Mouse (Mus musculus) ES-E14 (cell line): Measurements from ENCODE around the gene Tfrc. TPM values are rescaled to one million over a fixed set of nuclear protein-coding genes. Genes with fewer than 3 reads are reported as not detected.

Source experiments
- DNase-seq: peaks from one replicate; pipeline ENCODE4 v3.0.0-alpha.2; 2013; ENCODE audit warnings: low read depth, low spot score
- H3K27ac ChIP-seq: 2 replicates; pipeline ENCODE4 v1.5.1; 2012; ENCODE audit warnings: low read depth, mild to moderate bottlenecking, low read length, moderate library complexity, mixed read lengths; ENCODE audit not compliant: poor library complexity, insufficient read depth, severe bottlenecking
- H3K36me3 ChIP-seq: 2 replicates; pipeline ENCODE4 v1.6.1; 2012; ENCODE audit warnings: mild to moderate bottlenecking, low read length, moderate library complexity, mixed read lengths; ENCODE audit not compliant: control insufficient read depth, poor library complexity, insufficient read depth, severe bottlenecking
- H3K4me1 ChIP-seq, 2 experiments: fragments of 150-350 bp in 1 of 2; sonication (generic) in 1 of 2; 2 replicates each; pipeline ENCODE4 v1.6.1; 2012; ENCODE audit warnings: low read length in 2 of 2, mild to moderate bottlenecking in 1 of 2, mixed read lengths in 1 of 2; ENCODE audit not compliant: control insufficient read depth in 2 of 2, insufficient read depth in 2 of 2, poor library complexity in 1 of 2
- H3K4me3 ChIP-seq, 2 experiments: fragments of 150-350 bp in 1 of 2; sonication (generic) in 1 of 2; 2 replicates each; pipeline ENCODE4 v1.5.1; 2012; ENCODE audit warnings: low read length in 2 of 2, low read depth in 1 of 2, mild to moderate bottlenecking in 1 of 2, mixed read lengths in 1 of 2; ENCODE audit not compliant: insufficient read depth in 1 of 2, poor library complexity in 1 of 2, severe bottlenecking in 1 of 2
- H3K9ac ChIP-seq: 2 replicates; pipeline ENCODE4 v1.6.1; 2012; ENCODE audit warnings: low read depth, mild to moderate bottlenecking, low read length, mixed read lengths; ENCODE audit not compliant: poor library complexity, insufficient read depth, severe bottlenecking
- H3K9me3 ChIP-seq: fragments of 150-350 bp; sonication (generic); 2 replicates; pipeline ENCODE4 v1.6.1; 2012; ENCODE audit warnings: low read depth, mild to moderate bottlenecking, low read length; ENCODE audit not compliant: control insufficient read depth, insufficient read depth
- CHD2 ChIP-seq: IDR thresholded peaks from 2 replicates; pipeline ENCODE4 v1.6.1; 2014; ENCODE audit warnings: mild to moderate bottlenecking, low read depth, low read length, inconsistent platforms
- HCFC1 ChIP-seq: IDR thresholded peaks from 2 replicates; pipeline ENCODE4 v1.6.1; 2012; ENCODE audit warnings: low read length, inconsistent platforms, borderline replicate concordance; ENCODE audit not compliant: insufficient read depth
- MAFK ChIP-seq: IDR thresholded peaks from 2 replicates; pipeline ENCODE4 v1.6.1; 2014; ENCODE audit warnings: mild to moderate bottlenecking, low read depth, low read length, inconsistent platforms; ENCODE audit not compliant: insufficient read depth
- ZC3H11A ChIP-seq: IDR thresholded peaks from 2 replicates; pipeline ENCODE4 v1.6.1; 2012; ENCODE audit warnings: low read depth, mild to moderate bottlenecking, inconsistent platforms, low read length, borderline replicate concordance
- ZNF384 ChIP-seq: IDR thresholded peaks from 2 replicates; pipeline ENCODE4 v1.6.1; 2012; ENCODE audit warnings: low read depth, low read length, inconsistent platforms
- in situ Hi-C, 2 experiments: fragments of 600-800 bp; cut with MboI; formaldehyde crosslinking; loops; one replicate each; pipeline ENCODE4 v1.15.1; 2025; ENCODE audit warnings: low sequenced_read_pairs in 2 of 2, inconsistent platforms in 1 of 2; ENCODE audit not compliant: unreplicated experiment in 2 of 2
- total RNA-seq: library from RNA; depleted of rRNA; stranded (reverse); fragments of 300-350 nt; gene quantifications from 2 replicates; pipeline ENCODE4 v1.2.3, GENCODE M21; 2012

Tfrc gene
- total RNA-seq, 1 experiment: 334 TPM

DNA sequence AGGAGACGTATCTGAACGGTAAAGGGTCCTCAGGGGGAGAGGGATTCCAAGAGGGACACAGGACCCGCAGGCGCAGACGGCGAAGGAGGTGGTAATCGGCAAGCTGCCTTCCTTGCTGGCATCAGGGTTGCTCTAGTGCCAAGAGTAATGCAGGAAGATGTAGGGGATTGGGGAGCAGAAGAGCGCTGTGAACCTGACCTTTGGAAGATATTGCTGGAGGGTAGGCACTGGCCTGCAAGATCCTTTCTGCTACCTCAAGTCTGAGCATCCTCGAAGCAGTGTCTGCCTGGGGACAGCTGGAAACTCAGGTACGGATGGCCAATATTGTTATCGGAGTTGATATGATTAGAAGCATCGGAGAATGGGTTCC, 36.1 kb downstream of the Tfrc start:
- no peak for TF ChIP-seq ZC3H11A
- TF ChIP-seq CHD2: no peak
- no peak for TF ChIP-seq MAFK
- no peak for TF ChIP-seq HCFC1
- no peak for TF ChIP-seq ZNF384
- Histone ChIP-seq H3K9ac (peak overlapping the region; percentile 84), H3K4me1 (peaks cover 1 to 18% of the 10 kb centered on the region in 2 experiments; a peak in 1 of 4 replicates), H3K27ac (no peak overlapping the region), H3K36me3 (peaks cover 2% of the 10 kb centered on the region; the same call in 1 of the 2 replicates), H3K4me3 (peak overlapping the region; percentile 69 to 95), H3K9me3 (no peaks in the 10 kb centered on the region)
- in situ Hi-C loops: no loop called here
- no peak for DNase-seq

DNA sequence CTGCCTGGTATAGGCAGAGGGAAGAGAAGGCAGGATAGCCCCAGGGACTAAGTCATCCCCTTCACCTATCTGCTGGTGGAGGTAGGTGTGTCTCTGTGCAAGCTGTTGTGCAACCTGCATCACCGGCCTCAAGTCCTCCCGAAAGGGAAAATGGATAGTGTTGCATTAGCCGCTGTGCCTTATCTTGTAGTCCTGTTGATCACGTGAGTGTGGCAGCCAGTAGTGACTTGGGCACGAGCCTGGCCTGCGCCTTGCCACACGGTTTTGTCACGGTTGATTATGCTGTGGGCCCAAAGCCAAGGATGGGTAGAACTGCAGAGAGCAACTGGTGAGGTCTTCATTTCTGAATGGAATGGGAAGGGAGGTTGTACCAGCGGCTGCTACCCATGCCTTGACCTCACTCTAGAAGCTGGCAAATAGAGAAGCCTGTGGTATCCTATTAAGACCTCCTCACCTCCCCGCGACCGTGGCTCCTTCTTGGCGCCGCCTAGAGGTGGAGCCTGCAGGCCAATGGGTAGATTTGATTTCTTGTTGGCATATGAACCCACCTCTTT, 36.7 kb downstream of the Tfrc start:
- peak overlapping the region; percentile 9; the same call in 1 of the 2 replicates for H3K9ac ChIP-seq

DNA sequence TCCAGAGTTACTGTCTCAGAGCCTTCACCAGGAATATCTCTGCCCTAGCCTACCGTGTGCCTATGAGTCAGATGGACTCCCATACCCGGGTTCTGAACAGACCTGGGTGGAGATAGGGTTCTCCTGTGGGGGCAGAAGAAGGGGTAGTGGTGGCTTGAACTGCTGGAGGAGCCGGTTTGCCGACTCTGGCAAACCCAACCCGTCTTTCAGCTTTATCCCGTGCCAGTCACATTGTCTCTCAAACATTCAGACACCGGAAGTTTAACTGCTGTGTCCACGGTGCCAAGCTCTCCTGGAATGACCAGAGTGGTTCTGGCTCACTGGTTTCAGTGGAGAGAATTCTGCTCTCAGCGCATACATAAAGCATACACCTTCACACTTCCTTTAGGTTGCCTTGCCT, 37.3 kb downstream of the Tfrc start:
- in situ Hi-C loops: no loop called here
- H3K4me3 ChIP-seq: peak overlapping the region; percentile 69 to 95; a peak in 2 of 4 replicates
- no peak overlapping the region for H3K9ac ChIP-seq
- TF ChIP-seq ZNF384: no peak
- TF ChIP-seq MAFK: no peak
- TF ChIP-seq CHD2: no peak
- no peak for TF ChIP-seq ZC3H11A
- TF ChIP-seq HCFC1: no peak
- no peak for DNase-seq
- H3K27ac ChIP-seq: no peak overlapping the region
- H3K36me3 ChIP-seq: peaks cover 5% of the 10 kb centered on the region; the same call in 1 of the 2 replicates
- H3K4me1 ChIP-seq: peaks cover 1 to 20% of the 10 kb centered on the region in 2 experiments; a peak in 1 of 4 replicates
- no peaks in the 10 kb centered on the region for H3K9me3 ChIP-seq

More for the DNA sequence above, 36.7 kb downstream of the Tfrc start:
- Histone ChIP-seq H3K27ac (no peak overlapping the region), H3K4me1 (peaks cover 1 to 18% of the 10 kb centered on the region in 2 experiments; a peak in 1 of 4 replicates), H3K36me3 (peaks cover 2% of the 10 kb centered on the region; the same call in 1 of the 2 replicates), H3K9me3 (no peaks in the 10 kb centered on the region), H3K4me3 (peak overlapping the region; percentile 69 to 95)
- in situ Hi-C loops: no loop called here
- no peak for DNase-seq
- TF ChIP-seq MAFK (no peak), ZC3H11A (no peak), ZNF384 (no peak), HCFC1 (no peak), CHD2 (no peak)

DNA sequence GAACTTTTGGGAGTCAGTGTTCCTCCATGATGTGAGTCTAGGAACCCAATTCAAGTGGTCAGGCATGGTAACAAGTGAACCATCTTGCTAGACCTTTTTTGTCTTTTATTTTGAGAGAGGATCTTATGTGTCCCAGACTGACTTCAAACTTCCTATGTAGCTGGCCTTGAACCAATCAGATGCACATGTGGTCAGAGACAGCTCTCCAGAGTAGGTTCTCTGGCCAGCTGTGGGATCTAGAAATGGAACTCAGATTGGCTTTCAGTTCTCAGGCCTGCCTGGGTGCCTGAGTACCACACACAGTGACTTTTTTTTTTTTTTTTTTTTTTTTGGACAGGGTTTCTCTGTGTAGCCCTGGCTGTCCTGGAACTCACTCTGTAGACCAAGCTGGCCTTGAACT, 39.0 kb downstream of the Tfrc start:
- TF ChIP-seq MAFK (no peak), HCFC1 (no peak), ZC3H11A (no peak), CHD2 (no peak), ZNF384 (no peak)
- Histone ChIP-seq H3K9me3 (no peaks in the 10 kb centered on the region), H3K9ac (no peak overlapping the region), H3K4me1 (peaks cover 1 to 14% of the 10 kb centered on the region in 2 experiments; a peak in 1 of 4 replicates), H3K27ac (no peak overlapping the region), H3K4me3 (no peak overlapping the region), H3K36me3 (peaks cover 8% of the 10 kb centered on the region; the same call in 1 of the 2 replicates)
- in situ Hi-C loops: no loop called here
- no peak for DNase-seq
